Mouse (Mus musculus) bone marrow macrophage, adult 2 months (primary cell): Measurements from ENCODE around the gene Lime1.

Experiments used
- CTCF ChIP-seq: IDR thresholded peaks from 2 replicates; pipeline ENCODE4 v1.5.1; 2012; ENCODE audit warnings: low read depth, mild to moderate bottlenecking, low read length, moderate library complexity
- POLR2A ChIP-seq: IDR thresholded peaks from 2 replicates; pipeline ENCODE4 v1.6.1; 2012; ENCODE audit warnings: mild to moderate bottlenecking, low read depth, low read length, borderline replicate concordance

- TF ChIP-seq POLR2A: no peak
- TF ChIP-seq CTCF: no peak
These were observed 4.6 kb downstream of the Lime1 start for GRCm38 (mm10) chr2:181384463-181384862.
